Mouse (Mus musculus): ENCODE results near the gene Mkrn1. TPM values are rescaled to one million over a fixed set of nuclear protein-coding genes. Genes with fewer than 3 reads are reported as not detected.
A peak's percentile ranks its signal among the peaks of the same experiment; 100 is the strongest.
"Not testable (repeated sequence)": the region's sequence is repeated elsewhere in the genome, so short reads cannot be mapped to it uniquely, and the experiment has no call there.

Gene Mkrn1
- 100 to 1,000 TPM; 130 to 131 TPM for total RNA-seq (2021)
- long read RNA-seq, experiment 1, transcript Mkrn1-206 (5 exons, 1,485 nt): minor isoform, 9 of 283 reads
- long read RNA-seq, experiment 1, transcript Mkrn1-202 (5 exons, 1,511 nt): minor isoform, 34 of 283 reads
- long read RNA-seq, experiment 1, transcript Mkrn1-201 (8 exons, 3,046 nt): major isoform, 146 of 283 reads
- long read RNA-seq, experiment 1, transcript Mkrn1-204 (8 exons, 2,992 nt): minor isoform, 6 of 283 reads
- long read RNA-seq, experiment 1, partial matches to known transcripts: 23 of 283 reads
- long read RNA-seq, experiment 1, other reads (novel, unspliced or antisense): 60 of 283 reads
- long read RNA-seq, experiment 2, transcript Mkrn1-203 (3 exons, 751 nt): minor isoform, 5 of 200 reads
- long read RNA-seq, experiment 2, transcript Mkrn1-206 (5 exons, 1,485 nt): minor isoform, 7 of 200 reads
- long read RNA-seq, experiment 2, transcript Mkrn1-202 (5 exons, 1,511 nt): minor isoform, 20 of 200 reads
- long read RNA-seq, experiment 2, transcript Mkrn1-201 (8 exons, 3,046 nt): major isoform, 100 of 200 reads
- long read RNA-seq, experiment 2, partial matches to known transcripts: 6 of 200 reads
- long read RNA-seq, experiment 2, other reads (novel, unspliced or antisense): 58 of 200 reads

- DNase-seq (ENCODE audit: low spot score in 2 of 2): peak; percentile 79 to 85
Measured at GRCm38 (mm10) chr6:39419851-39420721, at the start of gene Mkrn1. TSS of gene Mkrn1 (minus strand) at chr6:39420462.

- no peak for DNase-seq (ENCODE audit: low spot score in 2 of 2)
Measured at GRCm38 (mm10) chr6:39469427-39469826, 49.2 kb upstream of the Mkrn1 start.

- DNase-seq (ENCODE audit: low spot score in 2 of 2): peak; percentile 88 to 92
Measured at GRCm38 (mm10) chr6:39462621-39463538, 42.6 kb upstream of the Mkrn1 start.

DNA sequence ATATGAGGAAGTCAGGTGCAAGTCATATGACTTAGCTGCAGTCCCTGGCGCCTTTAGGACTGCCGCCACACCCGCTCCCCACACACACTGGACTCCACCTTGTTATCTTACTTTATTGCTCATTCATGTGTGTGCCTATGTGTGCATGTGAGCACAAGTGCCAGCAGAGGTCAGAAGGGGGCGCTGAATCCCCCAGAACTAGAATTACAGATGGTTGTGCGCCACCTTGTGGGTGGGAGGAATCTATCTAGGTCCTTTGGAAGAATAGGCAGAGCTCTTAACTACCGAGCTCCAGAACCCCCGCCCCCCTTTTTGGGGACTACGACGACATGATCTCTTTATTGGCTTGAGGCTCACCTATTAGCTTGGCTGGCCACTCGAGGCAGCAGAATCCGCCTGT is 39.8 kb upstream of the Mkrn1 start:
- no peak for DNase-seq (ENCODE audit: low spot score in 2 of 2)

GRCm38 (mm10) chr6:39455339-39456160 is 35.3 kb upstream of the Mkrn1 start:
- no peak for DNase-seq (ENCODE audit: low spot score in 2 of 2)

DNA sequence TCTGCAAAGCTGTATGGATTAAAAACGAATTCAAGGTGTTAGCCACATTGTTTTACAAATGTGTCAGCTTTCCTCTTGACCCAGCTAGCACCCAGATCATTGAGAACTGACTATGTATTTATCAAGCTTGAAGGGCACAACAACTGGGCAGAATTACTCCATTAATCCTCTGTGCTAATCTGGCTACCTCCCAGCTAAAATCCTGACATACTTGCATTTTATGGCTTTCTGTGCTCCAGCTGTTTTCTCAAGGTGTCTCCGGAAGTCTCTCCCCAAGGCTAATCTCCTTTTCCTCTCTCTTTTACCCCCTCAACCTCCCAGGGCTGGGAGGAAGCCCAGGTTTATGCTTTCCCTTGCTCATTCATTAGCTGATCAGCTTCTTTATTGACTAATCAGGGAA is 34.4 kb upstream of the Mkrn1 start:
- no peak for DNase-seq (ENCODE audit: low spot score in 2 of 2)

- DNase-seq (ENCODE audit: low spot score in 2 of 2): no peak
Measured at GRCm38 (mm10) chr6:39453564-39453963, 33.3 kb upstream of the Mkrn1 start.

DNA sequence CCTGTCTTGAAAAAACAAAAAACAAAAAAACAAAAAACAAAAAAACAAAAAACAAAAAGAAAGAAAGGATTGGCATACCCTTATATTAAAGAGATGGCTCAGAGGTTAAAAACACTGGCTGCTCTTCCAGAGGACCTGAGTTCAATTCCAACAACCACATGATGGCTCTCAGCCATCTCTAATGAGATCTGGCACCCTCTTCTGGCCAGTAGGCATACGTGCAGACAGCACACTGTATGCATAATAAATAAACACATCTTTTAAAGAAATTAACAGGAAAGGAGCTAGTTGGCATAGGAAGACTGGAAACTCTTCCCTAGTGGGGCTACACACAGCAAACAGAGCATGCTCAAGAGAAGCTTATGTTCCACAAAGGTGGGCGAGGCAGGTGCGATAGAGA is 30.8 kb upstream of the Mkrn1 start:
- DNase-seq (ENCODE audit: low spot score in 2 of 2): no peak

- no peak for DNase-seq (ENCODE audit: low spot score in 2 of 2)
Measured at GRCm38 (mm10) chr6:39450580-39450979, 30.3 kb upstream of the Mkrn1 start.

DNA sequence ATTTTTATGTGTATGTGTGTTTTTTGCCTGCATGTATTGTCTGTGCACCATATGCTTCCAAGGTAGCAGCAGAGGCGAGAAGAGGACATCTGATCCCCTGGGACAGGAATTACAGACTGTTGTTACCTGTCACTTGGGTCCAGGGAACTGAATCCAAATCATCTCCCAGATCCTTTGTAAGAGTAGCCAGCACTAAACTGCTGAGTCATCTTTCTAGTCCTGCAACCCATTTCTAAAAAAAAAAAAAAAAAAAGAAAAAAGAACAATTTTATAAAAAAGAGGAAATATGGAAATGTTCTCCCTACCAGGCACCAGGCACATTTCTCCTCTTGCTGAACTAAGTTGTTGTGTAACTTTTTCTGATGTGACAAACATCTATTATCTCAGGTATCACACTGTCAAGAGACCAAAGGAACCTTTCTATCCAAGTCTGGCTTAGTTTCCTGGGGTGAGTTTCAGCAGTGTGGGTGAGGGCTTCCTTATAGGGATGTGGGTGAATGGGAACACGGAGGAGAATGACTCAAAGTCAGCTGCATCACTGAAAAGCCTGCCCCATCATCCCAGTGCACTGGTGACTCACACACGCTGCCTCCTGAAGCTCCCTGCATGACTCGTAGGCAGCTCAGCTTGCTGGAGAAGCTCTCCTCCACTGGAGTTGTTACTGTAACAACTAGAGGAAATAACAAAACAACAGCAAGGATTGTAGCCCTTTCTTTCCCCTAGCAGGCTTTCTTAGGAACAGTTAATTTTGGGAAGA is 27.3 kb upstream of the Mkrn1 start:
- peak; percentile 42 to 58 for DNase-seq (ENCODE audit: low spot score in 2 of 2)

DNA sequence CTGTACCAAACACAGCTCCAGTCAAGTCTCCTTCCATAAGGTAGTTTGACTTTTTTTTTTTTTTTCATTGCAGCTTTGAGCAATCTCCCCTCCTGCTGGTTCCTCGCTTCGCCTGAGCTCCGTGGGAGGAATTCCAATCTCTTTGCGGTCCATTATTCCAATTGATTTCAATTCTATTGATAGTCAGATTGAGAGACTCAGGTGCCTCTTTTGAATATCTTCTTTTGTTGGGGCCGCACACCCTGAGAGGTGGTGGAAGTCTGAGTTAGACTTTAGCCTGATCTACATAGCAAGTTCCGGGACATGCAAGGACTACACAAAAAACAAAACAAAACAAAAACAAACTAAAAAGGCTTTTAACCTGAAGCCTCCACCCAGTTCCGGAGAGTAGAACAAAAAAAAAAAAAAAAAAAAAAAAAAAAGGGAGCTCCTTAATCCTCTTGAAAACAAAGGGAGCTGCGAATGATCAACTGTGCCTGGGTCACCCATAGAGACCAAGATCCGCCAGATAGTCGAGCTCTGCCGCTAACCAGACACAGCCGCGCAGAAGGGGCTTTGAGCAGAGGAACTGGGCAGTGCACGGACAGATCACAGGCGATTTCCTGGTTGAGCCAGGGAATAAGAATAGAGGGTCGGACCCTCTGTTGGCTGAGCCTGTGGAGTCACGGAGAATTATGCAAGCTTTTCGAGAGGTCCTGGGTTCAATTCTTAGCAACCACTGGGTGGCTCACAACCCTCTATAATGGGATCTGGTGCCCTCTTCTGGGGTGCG is 25.7 kb upstream of the Mkrn1 start:
- no peak for DNase-seq (ENCODE audit: low spot score in 2 of 2)

- no peak for DNase-seq (ENCODE audit: low spot score in 2 of 2)
Measured at GRCm38 (mm10) chr6:39442786-39443287, 22.6 kb upstream of the Mkrn1 start.

DNA sequence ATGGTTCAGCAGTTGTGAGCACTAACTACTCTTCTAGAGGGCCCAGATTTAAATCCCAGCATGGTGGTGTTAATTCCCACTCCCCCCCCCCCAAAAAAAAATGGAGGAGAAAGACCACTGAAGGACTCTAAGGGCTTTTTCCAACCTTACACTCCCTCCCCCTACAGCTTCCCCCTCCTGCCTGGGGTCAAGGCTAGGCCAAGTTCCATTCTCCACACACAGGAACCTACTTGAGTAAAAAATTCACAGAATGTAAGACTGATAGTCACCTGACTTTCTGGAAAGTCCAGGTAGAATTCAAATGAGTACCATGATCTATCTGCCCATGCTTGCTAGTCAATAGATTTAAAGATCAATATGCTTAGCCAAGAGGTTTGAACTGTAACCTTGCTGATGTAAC is 19.9 kb upstream of the Mkrn1 start:
- DNase-seq (ENCODE audit: low spot score in 2 of 2): no peak

DNA sequence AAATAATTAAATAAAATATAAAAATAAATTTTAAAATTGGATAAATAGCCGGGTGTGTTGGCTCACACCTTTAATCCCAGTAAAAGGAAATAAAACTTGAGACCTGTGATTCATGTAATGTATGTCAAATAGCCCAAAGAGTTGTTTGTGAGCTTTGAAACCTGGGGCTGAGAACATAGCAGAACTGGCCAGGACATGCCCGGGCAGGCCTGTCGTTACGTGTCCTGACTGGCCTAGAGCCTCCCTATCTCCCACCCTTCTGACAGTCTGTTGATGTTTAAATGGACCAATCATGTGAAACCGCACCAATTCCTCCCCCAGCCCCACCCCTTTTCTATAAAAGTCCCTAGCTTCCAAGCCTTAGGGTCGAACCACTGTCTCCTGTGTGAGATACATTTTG is 17.3 kb upstream of the Mkrn1 start:
- not testable (repeated sequence) for DNase-seq (ENCODE audit: low spot score in 2 of 2)

- DNase-seq (ENCODE audit: low spot score in 2 of 2): no peak
Measured at GRCm38 (mm10) chr6:39435875-39436274, 15.6 kb upstream of the Mkrn1 start.

DNA sequence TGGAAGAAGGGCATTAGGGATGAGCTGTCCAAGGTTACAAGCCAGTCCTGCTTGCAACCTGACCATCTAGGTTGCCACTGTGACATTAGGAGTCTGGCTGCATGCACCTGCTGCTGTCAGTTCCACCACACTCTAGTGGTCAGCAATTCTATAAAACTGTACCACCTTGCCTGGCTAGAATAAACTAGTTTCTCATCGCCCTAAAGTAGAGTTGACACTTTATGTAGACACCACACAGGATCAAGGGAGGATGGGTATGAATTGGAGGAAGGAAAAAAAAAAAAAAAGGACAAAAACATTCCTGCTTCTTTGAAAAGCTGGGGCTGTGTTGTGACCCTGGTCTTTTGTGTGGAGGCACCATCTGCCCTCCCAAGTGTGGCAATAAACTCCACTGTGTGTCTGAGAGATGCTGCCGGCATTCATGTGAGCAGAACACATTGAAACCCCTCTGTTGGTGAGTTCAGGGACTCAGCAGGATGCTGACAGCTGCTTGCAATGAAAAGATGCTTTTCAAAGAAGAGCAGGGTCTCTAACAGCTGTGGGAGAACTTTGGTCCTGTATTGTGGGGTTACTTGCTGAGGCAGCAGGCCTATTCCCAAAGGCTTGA is 14.7 kb upstream of the Mkrn1 start:
- DNase-seq (ENCODE audit: low spot score in 2 of 2): no peak

GRCm38 (mm10) chr6:39434111-39434885 is 14.0 kb upstream of the Mkrn1 start:
- no peak for DNase-seq (ENCODE audit: low spot score in 2 of 2)
